In the genomic region with DNA sequence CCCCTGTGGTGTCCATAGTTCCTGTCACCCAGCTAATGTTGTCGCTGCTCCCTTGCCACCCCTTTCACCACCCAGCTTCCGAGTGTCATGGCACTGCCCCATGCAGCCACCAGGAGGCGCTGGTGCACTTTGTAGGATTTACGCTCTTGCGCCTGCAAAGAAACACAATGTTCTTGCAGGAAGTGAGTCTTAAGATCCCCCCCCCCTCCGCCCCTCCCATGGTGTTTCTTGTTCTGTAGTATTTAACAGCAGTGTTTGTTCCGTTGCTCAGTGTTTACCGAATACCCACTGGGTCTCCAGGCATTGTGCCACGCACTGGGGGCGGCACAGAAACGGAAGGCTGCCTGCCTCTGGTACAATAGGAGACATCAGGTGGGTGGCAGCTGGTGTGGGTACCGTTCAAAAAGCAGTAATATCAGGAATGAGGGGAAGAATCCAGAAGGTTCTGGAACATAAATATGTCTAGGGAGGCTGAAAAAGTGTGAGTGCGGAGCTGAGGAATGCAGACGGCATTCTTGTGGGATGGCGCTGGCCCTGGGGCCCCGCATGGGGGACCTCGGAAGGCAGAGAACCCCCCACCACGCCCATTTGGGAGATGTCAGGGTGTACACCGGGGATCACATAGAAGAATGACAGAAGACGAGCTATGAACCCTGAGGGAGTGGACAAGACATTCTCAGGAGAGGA, we compare ENCODE assay signal across 8 mouse cellular contexts. TPM values are rescaled to one million over a fixed set of nuclear protein-coding genes. Genes with fewer than 3 reads are reported as not detected.
DNase-seq lines count a peak whose midpoint lies in the region; ATAC-seq and TF ChIP-seq lines count a peak whose summit lies in the region.

No protein-coding gene starts in this region.

- no peak overlapping the region for H3K4me2 ChIP-seq in hindbrain, embryonic 11.5 days (replicated peaks; ENCODE audit: low read depth, low read length)
- peak overlapping the region; percentile 45 for H3K4me2 ChIP-seq in lung, postnatal 0 days (replicated peaks; ENCODE audit: low read depth, low read length)

- TF ChIP-seq CTCF in lung, postnatal 0 days (IDR thresholded peaks at IDR 0.05): peak; percentile 100

- H3K27ac ChIP-seq in hindbrain, embryonic 11.5 days (ENCODE audit: low read depth, low read length): no peak overlapping the region
- H3K27ac ChIP-seq in lung, postnatal 0 days (ENCODE audit: low read length): peak overlapping the region; percentile 72

- peak; percentile 93 for TF ChIP-seq EP300 in lung, postnatal 0 days (IDR thresholded peaks at IDR 0.05)

- no peak overlapping the region for H3K9ac ChIP-seq in hindbrain, embryonic 11.5 days (ENCODE audit: low read depth, low read length)
- H3K9ac ChIP-seq in lung, postnatal 0 days (replicated peaks; ENCODE audit: low read depth): no peak overlapping the region

- DNase-seq in MN1 (ENCODE audit: low spot score): peak; percentile 76
- DNase-seq in cerebellum, adult 9-10 months: peak; percentile 81
- DNase-seq in frontal cortex, adult 2 months (ENCODE audit: extremely low spot score in 1 of 2, low spot score in 1 of 2): peak; percentile 46 to 92
- peak; percentile 93 for DNase-seq in hindbrain, embryonic 11.5 days (ENCODE audit: low spot score)
- DNase-seq in layer of hippocampus, adult 9-11 months: peak; percentile 92
- peak; percentile 88 for DNase-seq in lung, postnatal 0 days (ENCODE audit: low spot score)
- DNase-seq in ovary, postnatal 14 days (ENCODE audit: low spot score): peak; percentile 87
- DNase-seq in thymus, postnatal 10 days (ENCODE audit: low spot score in 2 of 2): peak; percentile 73 to 92

- no peaks in the 10 kb centered on the region for H3K27me3 ChIP-seq in hindbrain, embryonic 11.5 days (ENCODE audit: control insufficient read depth, insufficient read depth, low read length)
- H3K27me3 ChIP-seq in lung, postnatal 0 days (replicated peaks; ENCODE audit: insufficient read depth, low read length): no peaks in the 10 kb centered on the region

- no peaks in the 10 kb centered on the region for H3K9me3 ChIP-seq in hindbrain, embryonic 11.5 days (ENCODE audit: control insufficient read depth, low read length)
- no peaks in the 10 kb centered on the region for H3K9me3 ChIP-seq in lung, postnatal 0 days (ENCODE audit: low read length)

- 35% methylated on average over 20 of the region's 20 CpGs for WGBS in hindbrain, embryonic 11.5 days
- 10% methylated on average over 20 of the region's 20 CpGs for WGBS in lung, postnatal 0 days

- ATAC-seq in hindbrain, embryonic 11.5 days (ENCODE audit: low FRiP score): peak; percentile 45; the same call in 1 of the 2 replicates
- ATAC-seq in lung, postnatal 0 days: peak; percentile 87

- no peaks in the 10 kb centered on the region for H3K4me1 ChIP-seq in hindbrain, embryonic 11.5 days (replicated peaks; ENCODE audit: control insufficient read depth, insufficient read depth, low read length)
- H3K4me1 ChIP-seq in lung, postnatal 0 days (ENCODE audit: insufficient read depth, low read depth, low read length): no peaks in the 10 kb centered on the region

- H3K36me3 ChIP-seq in hindbrain, embryonic 11.5 days (ENCODE audit: control insufficient read depth, insufficient read depth, low read length): no peaks in the 10 kb centered on the region
- no peaks in the 10 kb centered on the region for H3K36me3 ChIP-seq in lung, postnatal 0 days (ENCODE audit: insufficient read depth, low read length)

- H3K4me3 ChIP-seq in hindbrain, embryonic 11.5 days (ENCODE audit: low read depth, low read length): no peak overlapping the region
- peak overlapping the region; percentile 18; the same call in 1 of the 2 replicates for H3K4me3 ChIP-seq in lung, postnatal 0 days (ENCODE audit: low read depth, low read length)

RNA-seq across cellular contexts. Expression of gene Zfp664, which starts 37.6 kb away (rescaled TPM):
- polyA plus RNA-seq in frontal cortex, adult 2 months (2012; rRNA removed): 69.2 and 71.4 TPM in 2 replicates
- polyA plus RNA-seq in hindbrain, embryonic 11.5 days (2014; fragmentation: Nextera tagmentation; extraction: Ambion mirVana): 150 and 168 TPM in 2 replicates
- 79.5 and 90.5 TPM in 2 replicates for polyA plus RNA-seq in lung, postnatal 0 days (2015; fragmentation: Nextera tagmentation; extraction: Ambion mirVana)

RNA-seq across cellular contexts. Expression of gene Ccdc92, which starts 37.9 kb away (rescaled TPM):
- 74.4 and 87.7 TPM in 2 replicates for polyA plus RNA-seq in frontal cortex, adult 2 months (2012; rRNA removed)
- polyA plus RNA-seq in hindbrain, embryonic 11.5 days (2014; fragmentation: Nextera tagmentation; extraction: Ambion mirVana): 14.7 and 21.1 TPM in 2 replicates
- polyA plus RNA-seq in lung, postnatal 0 days (2015; fragmentation: Nextera tagmentation; extraction: Ambion mirVana): 9.8 and 10.7 TPM in 2 replicates
